Mouse (Mus musculus): ENCODE results near the gene Ace3. TPM values are rescaled to one million over a fixed set of nuclear protein-coding genes. Genes with fewer than 3 reads are reported as not detected.

The Ace3 gene
- not detected in 2 replicates for polyA plus RNA-seq (2014; fragmentation: Nextera tagmentation; extraction: Ambion mirVana)

- no peak within 1 kb of the TSS for H3K9ac ChIP-seq (ENCODE audit: low read length)
- no peaks in the 10 kb centered on the region for H3K4me1 ChIP-seq (ENCODE audit: control insufficient read depth in 2 of 2, insufficient read depth in 2 of 2, low read length in 2 of 2)
- H3K27ac ChIP-seq (replicated peaks in 1 of 2; ENCODE audit: control insufficient read depth in 1 of 2, insufficient read depth in 1 of 2, low read depth in 2 of 2, low read length in 2 of 2), result no peak within 1 kb of the TSS
- no peaks in the 10 kb centered on the region for H3K9me3 ChIP-seq (ENCODE audit: control insufficient read depth, low read length)
- H3K36me3 ChIP-seq (ENCODE audit: control insufficient read depth, insufficient read depth, low read length), result no peaks in the 10 kb centered on the region
- no peak for ATAC-seq (ENCODE audit: insufficient number of reproducible peaks, insufficient read depth, low FRiP score, low read depth)
- H3K27me3 ChIP-seq (ENCODE audit: control insufficient read depth, insufficient read depth, low read length), result no peaks in the 10 kb centered on the region; the same call in 1 of the 2 replicates
- WGBS, result 85% methylated on average over 3 of the region's 3 CpGs
- H3K4me3 ChIP-seq (ENCODE audit: control insufficient read depth in 1 of 2, insufficient read depth in 1 of 2, low read depth in 1 of 2, low read length in 2 of 2), result no peak within 1 kb of the TSS
- H3K4me2 ChIP-seq (ENCODE audit: low read length), result no peak within 1 kb of the TSS
Observed at GRCm38 (mm10) chr11:105994375-105994774, at the start of gene Ace3. TSS of gene Ace3 (plus strand) at chr11:105994675.

DNA sequence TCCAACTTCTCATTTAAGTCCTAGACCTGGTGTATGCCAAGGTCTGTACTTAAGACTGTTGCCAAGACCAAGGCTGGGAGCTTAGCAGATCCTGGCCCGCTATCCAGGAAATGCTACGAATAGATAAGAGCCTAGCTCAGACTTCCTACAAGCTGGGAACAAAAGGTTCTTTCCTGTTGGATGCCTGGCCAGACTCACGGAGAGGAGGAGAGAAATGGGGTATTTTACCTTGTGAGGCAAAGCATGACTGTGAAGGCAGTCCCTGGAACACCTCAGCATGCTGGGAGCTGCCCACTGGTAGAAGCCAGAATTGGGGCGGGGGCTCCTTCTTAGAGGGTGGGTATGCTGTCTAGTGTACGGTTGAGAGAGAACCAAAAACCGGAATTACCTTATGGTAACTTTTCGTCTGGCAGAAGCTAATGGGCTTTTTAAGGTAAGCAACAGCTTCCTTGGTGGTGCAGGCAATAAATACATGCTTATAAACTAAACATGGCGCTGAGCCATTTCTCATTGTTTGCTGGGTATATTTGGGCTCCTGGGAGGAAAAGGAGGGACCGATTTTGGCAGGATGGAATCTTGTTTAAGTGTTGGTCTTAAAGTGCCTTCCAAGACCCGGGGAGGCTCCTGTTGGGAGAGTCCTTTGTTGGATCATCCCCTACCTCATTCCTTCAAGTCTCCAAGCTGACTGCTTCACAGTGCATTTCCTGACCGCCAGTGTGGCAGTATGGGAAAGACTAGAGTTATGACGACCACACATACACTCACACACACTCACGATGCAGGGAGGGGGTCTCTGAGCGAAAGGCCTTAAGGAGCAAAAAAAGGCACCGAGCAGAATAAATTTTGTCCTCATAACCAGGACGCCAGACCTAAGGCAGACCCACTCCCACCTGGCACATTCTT lies 49.5 kb upstream of the Ace3 start:
- peaks cover 21% of the 10 kb centered on the region for H3K27me3 ChIP-seq (ENCODE audit: control insufficient read depth, insufficient read depth, low read length)
- no peaks in the 10 kb centered on the region for H3K9me3 ChIP-seq (ENCODE audit: control insufficient read depth, low read length)
- H3K4me3 ChIP-seq (ENCODE audit: control insufficient read depth in 1 of 2, insufficient read depth in 1 of 2, low read depth in 1 of 2, low read length in 2 of 2), result peak overlapping the region; percentile 1 to 71; a peak in 2 of 4 replicates
- H3K27ac ChIP-seq (replicated peaks in 1 of 2; ENCODE audit: control insufficient read depth in 1 of 2, insufficient read depth in 1 of 2, low read depth in 2 of 2, low read length in 2 of 2), result peak overlapping the region; percentile 18 to 51
- H3K9ac ChIP-seq (ENCODE audit: low read length), result peak overlapping the region; percentile 75
- peaks cover 2 to 17% of the 10 kb centered on the region in 2 experiments; a peak in 3 of 4 replicates for H3K4me1 ChIP-seq (ENCODE audit: control insufficient read depth in 2 of 2, insufficient read depth in 2 of 2, low read length in 2 of 2)
- H3K36me3 ChIP-seq (ENCODE audit: control insufficient read depth, insufficient read depth, low read length), result no peaks in the 10 kb centered on the region
- peak; percentile 33; the same call in 1 of the 2 replicates for ATAC-seq (ENCODE audit: insufficient number of reproducible peaks, insufficient read depth, low FRiP score, low read depth)
- peak overlapping the region; percentile 99 for H3K4me2 ChIP-seq (ENCODE audit: low read length)
- WGBS, result 61% methylated on average over 16 of the region's 16 CpGs

DNA sequence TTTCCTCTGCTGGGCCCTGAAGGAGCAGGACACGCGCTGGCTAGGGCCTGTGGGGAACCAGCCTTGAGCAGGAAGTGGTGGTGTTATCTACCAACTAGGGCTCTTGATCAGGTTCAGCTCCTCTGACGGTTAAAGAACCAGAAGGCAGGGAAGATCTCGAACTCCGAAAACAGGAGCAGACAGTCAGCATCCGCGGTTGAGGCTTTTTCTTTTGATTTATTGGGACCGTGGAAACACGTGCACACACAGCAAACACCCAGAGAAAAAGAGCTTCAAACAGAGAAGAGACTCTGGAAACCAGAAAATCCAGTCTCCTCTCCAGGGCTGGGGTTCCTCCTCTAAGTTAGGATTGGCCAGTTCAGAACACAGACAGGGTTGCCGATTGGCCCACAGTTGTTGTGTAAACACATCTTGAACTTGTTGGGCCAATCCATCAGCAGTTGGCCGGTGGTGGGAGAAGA lies 47.8 kb upstream of the Ace3 start:
- Histone ChIP-seq H3K4me3 (ENCODE audit: control insufficient read depth in 1 of 2, insufficient read depth in 1 of 2, low read depth in 1 of 2, low read length in 2 of 2) (no peak overlapping the region), H3K9ac (ENCODE audit: low read length) (no peak overlapping the region), H3K4me2 (ENCODE audit: low read length) (no peak overlapping the region), H3K36me3 (ENCODE audit: control insufficient read depth, insufficient read depth, low read length) (no peaks in the 10 kb centered on the region), H3K27me3 (ENCODE audit: control insufficient read depth, insufficient read depth, low read length) (peaks cover 17% of the 10 kb centered on the region; the same call in 1 of the 2 replicates), H3K27ac (replicated peaks in 1 of 2; ENCODE audit: control insufficient read depth in 1 of 2, insufficient read depth in 1 of 2, low read depth in 2 of 2, low read length in 2 of 2) (no peak overlapping the region), H3K9me3 (ENCODE audit: control insufficient read depth, low read length) (no peaks in the 10 kb centered on the region), H3K4me1 (ENCODE audit: control insufficient read depth in 2 of 2, insufficient read depth in 2 of 2, low read length in 2 of 2) (peaks cover 2 to 17% of the 10 kb centered on the region in 2 experiments; a peak in 3 of 4 replicates)
- ATAC-seq (ENCODE audit: insufficient number of reproducible peaks, insufficient read depth, low FRiP score, low read depth), result no peak
- WGBS, result 44% methylated on average over 11 of the region's 11 CpGs

DNA sequence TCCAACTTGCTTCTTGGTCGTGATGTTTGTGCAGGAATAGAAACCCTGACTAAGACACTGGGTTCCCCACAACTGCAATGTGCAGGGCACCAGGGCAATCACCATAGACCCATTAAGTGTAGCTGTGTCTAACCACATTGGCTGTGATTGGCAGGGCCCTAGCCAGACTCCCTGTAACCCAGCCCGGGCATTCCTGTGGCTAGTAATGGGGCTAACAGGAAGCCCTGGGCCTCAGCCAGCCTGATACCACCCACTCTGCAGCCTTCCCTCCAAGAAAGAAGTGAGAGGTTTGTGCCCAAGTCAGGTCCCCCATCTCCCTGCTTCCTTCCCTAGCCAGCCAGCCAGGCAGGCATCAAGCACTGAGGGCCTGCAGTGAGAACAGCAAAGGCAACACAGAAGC lies 46.2 kb upstream of the Ace3 start:
- no peak overlapping the region for H3K4me3 ChIP-seq (ENCODE audit: control insufficient read depth in 1 of 2, insufficient read depth in 1 of 2, low read depth in 1 of 2, low read length in 2 of 2)
- no peak overlapping the region for H3K4me2 ChIP-seq (ENCODE audit: low read length)
- 54% methylated on average over 2 of the region's 2 CpGs for WGBS
- no peaks in the 10 kb centered on the region for H3K9me3 ChIP-seq (ENCODE audit: control insufficient read depth, low read length)
- H3K9ac ChIP-seq (ENCODE audit: low read length), result no peak overlapping the region
- peaks cover 13% of the 10 kb centered on the region; the same call in 1 of the 2 replicates for H3K27me3 ChIP-seq (ENCODE audit: control insufficient read depth, insufficient read depth, low read length)
- H3K4me1 ChIP-seq (ENCODE audit: control insufficient read depth in 2 of 2, insufficient read depth in 2 of 2, low read length in 2 of 2), result peaks cover 4 to 14% of the 10 kb centered on the region in 2 experiments; a peak in 3 of 4 replicates
- H3K36me3 ChIP-seq (ENCODE audit: control insufficient read depth, insufficient read depth, low read length), result no peaks in the 10 kb centered on the region
- no peak for ATAC-seq (ENCODE audit: insufficient number of reproducible peaks, insufficient read depth, low FRiP score, low read depth)
- H3K27ac ChIP-seq (replicated peaks in 1 of 2; ENCODE audit: control insufficient read depth in 1 of 2, insufficient read depth in 1 of 2, low read depth in 2 of 2, low read length in 2 of 2), result no peak overlapping the region

GRCm38 (mm10) chr11:105950519-105950918 lies 44.0 kb upstream of the Ace3 start:
- WGBS, result 47% methylated on average over 4 of the region's 4 CpGs
- Histone ChIP-seq H3K4me1 (ENCODE audit: control insufficient read depth in 2 of 2, insufficient read depth in 2 of 2, low read length in 2 of 2) (peaks cover 2 to 3% of the 10 kb centered on the region in 2 experiments; a peak in 2 of 4 replicates), H3K27ac (replicated peaks in 1 of 2; ENCODE audit: control insufficient read depth in 1 of 2, insufficient read depth in 1 of 2, low read depth in 2 of 2, low read length in 2 of 2) (no peak overlapping the region)

GRCm38 (mm10) chr11:105951601-105952044 lies 42.9 kb upstream of the Ace3 start:
- Histone ChIP-seq H3K27ac (replicated peaks in 1 of 2; ENCODE audit: control insufficient read depth in 1 of 2, insufficient read depth in 1 of 2, low read depth in 2 of 2, low read length in 2 of 2) (no peak overlapping the region), H3K27me3 (ENCODE audit: control insufficient read depth, insufficient read depth, low read length) (0 out of 2 replicates have a peak, but pooled peaks cover 4% of the 10 kb centered on the region), H3K36me3 (ENCODE audit: control insufficient read depth, insufficient read depth, low read length) (no peaks in the 10 kb centered on the region), H3K4me3 (ENCODE audit: control insufficient read depth in 1 of 2, insufficient read depth in 1 of 2, low read depth in 1 of 2, low read length in 2 of 2) (no peak overlapping the region), H3K4me2 (ENCODE audit: low read length) (no peak overlapping the region), H3K9me3 (ENCODE audit: control insufficient read depth, low read length) (no peaks in the 10 kb centered on the region), H3K4me1 (ENCODE audit: control insufficient read depth in 2 of 2, insufficient read depth in 2 of 2, low read length in 2 of 2) (peaks cover 2 to 3% of the 10 kb centered on the region in 2 experiments; a peak in 2 of 4 replicates), H3K9ac (ENCODE audit: low read length) (no peak overlapping the region)
- 67% methylated on average over 3 of the region's 3 CpGs for WGBS
- no peak for ATAC-seq (ENCODE audit: insufficient number of reproducible peaks, insufficient read depth, low FRiP score, low read depth)

More at GRCm38 (mm10) chr11:105950519-105950918, 44.0 kb upstream of the Ace3 start:
- H3K4me3 ChIP-seq (ENCODE audit: control insufficient read depth in 1 of 2, insufficient read depth in 1 of 2, low read depth in 1 of 2, low read length in 2 of 2), result no peak overlapping the region
- no peak overlapping the region for H3K4me2 ChIP-seq (ENCODE audit: low read length)
- no peak overlapping the region for H3K9ac ChIP-seq (ENCODE audit: low read length)
- no peaks in the 10 kb centered on the region for H3K36me3 ChIP-seq (ENCODE audit: control insufficient read depth, insufficient read depth, low read length)
- peaks cover 13% of the 10 kb centered on the region; the same call in 1 of the 2 replicates for H3K27me3 ChIP-seq (ENCODE audit: control insufficient read depth, insufficient read depth, low read length)
- H3K9me3 ChIP-seq (ENCODE audit: control insufficient read depth, low read length), result no peaks in the 10 kb centered on the region
- no peak for ATAC-seq (ENCODE audit: insufficient number of reproducible peaks, insufficient read depth, low FRiP score, low read depth)

- Histone ChIP-seq H3K4me3 (ENCODE audit: control insufficient read depth in 1 of 2, insufficient read depth in 1 of 2, low read depth in 1 of 2, low read length in 2 of 2) (no peak overlapping the region), H3K9ac (ENCODE audit: low read length) (no peak overlapping the region), H3K27me3 (ENCODE audit: control insufficient read depth, insufficient read depth, low read length) (0 out of 2 replicates have a peak, but pooled peaks cover 4% of the 10 kb centered on the region), H3K9me3 (ENCODE audit: control insufficient read depth, low read length) (no peaks in the 10 kb centered on the region), H3K36me3 (ENCODE audit: control insufficient read depth, insufficient read depth, low read length) (no peaks in the 10 kb centered on the region), H3K4me2 (ENCODE audit: low read length) (no peak overlapping the region), H3K4me1 (ENCODE audit: control insufficient read depth in 2 of 2, insufficient read depth in 2 of 2, low read length in 2 of 2) (peaks cover 3% of the 10 kb centered on the region in 2 experiments; a peak in 2 of 4 replicates), H3K27ac (replicated peaks in 1 of 2; ENCODE audit: control insufficient read depth in 1 of 2, insufficient read depth in 1 of 2, low read depth in 2 of 2, low read length in 2 of 2) (no peak overlapping the region)
- ATAC-seq (ENCODE audit: insufficient number of reproducible peaks, insufficient read depth, low FRiP score, low read depth), result no peak
- WGBS, result 87% methylated on average over 9 of the region's 9 CpGs
Observed at GRCm38 (mm10) chr11:105952111-105952510, 42.4 kb upstream of the Ace3 start.
